Mouse (Mus musculus) hindbrain, embryonic 12.5 days (tissue): ENCODE results near the gene Serpina3m. TPM values are rescaled to one million over a fixed set of nuclear protein-coding genes. Genes with fewer than 3 reads are reported as not detected.
"Not testable (repeated sequence)": the region's sequence is repeated elsewhere in the genome, so short reads cannot be mapped to it uniquely, and the experiment has no call there.

ENCODE experiments used
- ATAC-seq: fragments of 200-750 bp; cut with Nextera tagmentation; 2 replicates; pipeline ENCODE4 v1.8.0; 2017; ENCODE audit warnings: moderate TSS enrichment; ENCODE audit not compliant: low FRiP score
- H3K27ac ChIP-seq: fragments of 300-500 bp; sonication (generic); 2 replicates; pipeline ENCODE4 v1.5.1; 2016; ENCODE audit warnings: mild to moderate bottlenecking
- H3K27me3 ChIP-seq: fragments of 300-500 bp; sonication (generic); 2 replicates; pipeline ENCODE4 v1.6.1; 2016; ENCODE audit warnings: mild to moderate bottlenecking
- H3K36me3 ChIP-seq: fragments of 300-500 bp; sonication (generic); 2 replicates; pipeline ENCODE4 v1.6.1; 2016; ENCODE audit warnings: mild to moderate bottlenecking
- H3K4me1 ChIP-seq: fragments of 300-500 bp; sonication (generic); 2 replicates; pipeline ENCODE4 v1.6.1; 2016
- H3K4me2 ChIP-seq: fragments of 300-500 bp; sonication (generic); replicated peaks from 2 replicates; pipeline ENCODE4 v1.6.1; 2016; ENCODE audit warnings: mild to moderate bottlenecking
- H3K4me3 ChIP-seq: fragments of 300-500 bp; sonication (generic); 2 replicates; pipeline ENCODE4 v1.5.1; 2016; ENCODE audit warnings: mild to moderate bottlenecking
- H3K9ac ChIP-seq: fragments of 300-500 bp; sonication (generic); 2 replicates; pipeline ENCODE4 v1.6.1; 2016; ENCODE audit warnings: mild to moderate bottlenecking, moderate library complexity
- H3K9me3 ChIP-seq: fragments of 300-500 bp; sonication (generic); replicated peaks from 2 replicates; pipeline ENCODE4 v1.6.1; 2016; ENCODE audit warnings: mild to moderate bottlenecking
- WGBS: fragments of 180-500 bp; shearing (Covaris S2); methylation state at CpG from one replicate; pipeline ENCODE4 v1.1.7; 2016; 5-methylcytosine and 5-hydroxymethylcytosine counted together
- polyA plus RNA-seq: library from polyadenylated mRNA; unstranded; fragments of >200 nt; fragmentation: Nextera tagmentation; extraction: Ambion mirVana; gene quantifications from 2 replicates; pipeline ENCODE4 v1.2.1, GENCODE M21; 2016

The Serpina3m gene
- polyA plus RNA-seq = not detected in 2 replicates

GRCm38 (mm10) chr12:104338226-104338625 lies at the start of gene Serpina3m, which contains the start of gene Serpina3k:
Serpina3m (plus strand) TSS chr12:104338486.
Serpina3k (plus strand) TSS chr12:104338486.
- not testable (repeated sequence) for H3K9ac ChIP-seq, H3K27me3 ChIP-seq, H3K4me1 ChIP-seq, H3K9me3 ChIP-seq, H3K4me2 ChIP-seq, H3K36me3 ChIP-seq, ATAC-seq, H3K4me3 ChIP-seq, H3K27ac ChIP-seq
- WGBS = 85% methylated on average over 3 of the region's 3 CpGs

GRCm38 (mm10) chr12:104289872-104290271 lies 48.4 kb upstream of the Serpina3m start:
- Histone ChIP-seq H3K27ac (no peak overlapping the region), H3K9ac (no peak overlapping the region), H3K27me3 (no peaks in the 10 kb centered on the region), H3K4me2 (no peak overlapping the region), H3K36me3 (no peaks in the 10 kb centered on the region), H3K4me1 (no peaks in the 10 kb centered on the region), H3K9me3 (no peaks in the 10 kb centered on the region), H3K4me3 (no peak overlapping the region)
- WGBS = 43% methylated on average over 3 of the region's 4 CpGs
- no peak for ATAC-seq

- ATAC-seq = no peak
- Histone ChIP-seq H3K4me3 (no peak overlapping the region), H3K27ac (no peak overlapping the region), H3K4me2 (no peak overlapping the region), H3K9me3 (no peaks in the 10 kb centered on the region), H3K4me1 (no peaks in the 10 kb centered on the region), H3K36me3 (no peaks in the 10 kb centered on the region), H3K27me3 (no peaks in the 10 kb centered on the region), H3K9ac (no peak overlapping the region)
- 87% methylated on average over 2 of the region's 2 CpGs for WGBS
Measured at GRCm38 (mm10) chr12:104293963-104294362, 44.3 kb upstream of the Serpina3m start.

- H3K36me3 ChIP-seq = no peaks in the 10 kb centered on the region
- no peaks in the 10 kb centered on the region for H3K27me3 ChIP-seq
- no peak for ATAC-seq
- WGBS = 90% methylated on average over 2 of the region's 2 CpGs
- no peaks in the 10 kb centered on the region for H3K9me3 ChIP-seq
- H3K4me2 ChIP-seq = no peak overlapping the region
- no peak overlapping the region for H3K27ac ChIP-seq
- H3K4me3 ChIP-seq = no peak overlapping the region
- no peak overlapping the region for H3K9ac ChIP-seq
- H3K4me1 ChIP-seq = no peaks in the 10 kb centered on the region
Measured at GRCm38 (mm10) chr12:104298049-104298448, 40.2 kb upstream of the Serpina3m start.

GRCm38 (mm10) chr12:104305991-104306390 lies 32.3 kb upstream of the Serpina3m start:
- no peak for ATAC-seq
- Histone ChIP-seq H3K36me3 (no peaks in the 10 kb centered on the region), H3K9me3 (0 out of 2 replicates have a peak, but pooled peaks cover under 1% of the 10 kb centered on the region), H3K27me3 (no peaks in the 10 kb centered on the region), H3K4me2 (no peak overlapping the region), H3K4me1 (no peaks in the 10 kb centered on the region), H3K4me3 (no peak overlapping the region), H3K9ac (no peak overlapping the region), H3K27ac (no peak overlapping the region)
- whole genome bisulfite sequencing = 90% methylated on average over 4 of the region's 4 CpGs

- Histone ChIP-seq H3K4me1 (no peaks in the 10 kb centered on the region), H3K27me3 (no peaks in the 10 kb centered on the region), H3K9ac (no peak within 1 kb of the TSS), H3K4me3 (no peak within 1 kb of the TSS), H3K27ac (no peak within 1 kb of the TSS), H3K9me3 (peaks cover 3% of the 10 kb centered on the region; the same call in 1 of the 2 replicates), H3K4me2 (no peak within 1 kb of the TSS), H3K36me3 (no peaks in the 10 kb centered on the region)
- no peak for ATAC-seq
- 92% methylated on average over 1 of the region's 1 CpGs for WGBS
Measured at GRCm38 (mm10) chr12:104314253-104314652, 24.0 kb upstream of the Serpina3m start, which contains the start of gene Serpina3j. Serpina3j (plus strand) TSS chr12:104314553.

GRCm38 (mm10) chr12:104322454-104322853 lies 15.8 kb upstream of the Serpina3m start:
- Histone ChIP-seq H3K4me3 (no peak overlapping the region), H3K4me2 (no peak overlapping the region), H3K36me3 (no peaks in the 10 kb centered on the region), H3K9me3 (0 out of 2 replicates have a peak, but pooled peaks cover 3% of the 10 kb centered on the region), H3K27me3 (no peaks in the 10 kb centered on the region), H3K4me1 (no peaks in the 10 kb centered on the region), H3K27ac (no peak overlapping the region), H3K9ac (no peak overlapping the region)
- ATAC-seq = no peak
- WGBS = 88% methylated on average over 1 of the region's 1 CpGs

GRCm38 (mm10) chr12:104331701-104332100 lies 6.6 kb upstream of the Serpina3m start:
- ATAC-seq = no peak
- 39% methylated on average over 1 of the region's 1 CpGs for WGBS
- no peak overlapping the region for H3K4me3 ChIP-seq
- no peak overlapping the region for H3K9ac ChIP-seq
- no peaks in the 10 kb centered on the region for H3K36me3 ChIP-seq
- H3K27ac ChIP-seq = no peak overlapping the region
- no peaks in the 10 kb centered on the region for H3K9me3 ChIP-seq
- no peak overlapping the region for H3K4me2 ChIP-seq
- H3K27me3 ChIP-seq = no peaks in the 10 kb centered on the region
- H3K4me1 ChIP-seq = no peaks in the 10 kb centered on the region

GRCm38 (mm10) chr12:104336873-104337272 lies 1.4 kb upstream of the Serpina3m start:
- H3K4me1 ChIP-seq, H3K27me3 ChIP-seq, ATAC-seq, H3K36me3 ChIP-seq, H3K9ac ChIP-seq, H3K4me2 ChIP-seq, H3K4me3 ChIP-seq, H3K27ac ChIP-seq, H3K9me3 ChIP-seq: not testable (repeated sequence)

- no peak overlapping the region for H3K9ac ChIP-seq
- no peaks in the 10 kb centered on the region for H3K9me3 ChIP-seq
- H3K4me2 ChIP-seq = no peak overlapping the region
- no peaks in the 10 kb centered on the region for H3K4me1 ChIP-seq
- WGBS = 83% methylated on average over 3 of the region's 3 CpGs
- no peak overlapping the region for H3K4me3 ChIP-seq
- H3K36me3 ChIP-seq = no peaks in the 10 kb centered on the region
- no peak for ATAC-seq
- no peak overlapping the region for H3K27ac ChIP-seq
- no peaks in the 10 kb centered on the region for H3K27me3 ChIP-seq
Measured at GRCm38 (mm10) chr12:104338705-104339104, 419 bp downstream of the Serpina3m start.

- H3K27me3 ChIP-seq, H3K4me1 ChIP-seq, H3K27ac ChIP-seq, H3K9ac ChIP-seq, H3K4me2 ChIP-seq, H3K9me3 ChIP-seq, H3K36me3 ChIP-seq, ATAC-seq, H3K4me3 ChIP-seq: not testable (repeated sequence)
Measured at GRCm38 (mm10) chr12:104342489-104342888, 4.2 kb downstream of the Serpina3m start.

GRCm38 (mm10) chr12:104345181-104345580 lies 6.9 kb downstream of the Serpina3m start:
- no peak overlapping the region for H3K4me3 ChIP-seq

GRCm38 (mm10) chr12:104345707-104346106 lies 7.4 kb downstream of the Serpina3m start:
- Histone ChIP-seq H3K4me1 (no peaks in the 10 kb centered on the region), H3K9me3 (no peaks in the 10 kb centered on the region), H3K4me2 (no peak overlapping the region), H3K27me3 (no peaks in the 10 kb centered on the region), H3K9ac (no peak overlapping the region), H3K4me3 (no peak overlapping the region), H3K36me3 (no peaks in the 10 kb centered on the region), H3K27ac (no peak overlapping the region)
- no peak for ATAC-seq

More at GRCm38 (mm10) chr12:104345181-104345580, 6.9 kb downstream of the Serpina3m start:
- Histone ChIP-seq H3K9ac (no peak overlapping the region), H3K4me1 (no peaks in the 10 kb centered on the region), H3K36me3 (no peaks in the 10 kb centered on the region), H3K27ac (no peak overlapping the region), H3K4me2 (no peak overlapping the region), H3K9me3 (no peaks in the 10 kb centered on the region), H3K27me3 (no peaks in the 10 kb centered on the region)
- no peak for ATAC-seq
- 77% methylated on average over 2 of the region's 2 CpGs for WGBS
